Mouse (Mus musculus) left cerebral cortex, postnatal 36 days (tissue): ENCODE results near the gene Tmem265. TPM values are rescaled to one million over a fixed set of nuclear protein-coding genes. Genes with fewer than 3 reads are reported as not detected.

Experiments
- DNase-seq, 2 experiments: peaks; one replicate each; pipeline ENCODE4 v3.0.0; 2021 to 2022; ENCODE audit warnings: low spot score in 2 of 2, mixed read lengths in 1 of 2
- intact Hi-C: fragments of 180-260 bp; cut with DNase I; formaldehyde crosslinking; loops from one replicate; pipeline ENCODE4 v1.15.1; 2025
- total RNA-seq, 2 experiments: library from RNA; stranded (reverse); gene quantifications; 2 replicates each; pipeline ENCODE4 v1.2.3; 2021

Gene Tmem265
- total RNA-seq = 1 to 10 TPM in 1 of 2 experiments, not detected in 1; 3.4 TPM

GRCm38 (mm10) chr7:127561340-127561858 lies at the start of gene Tmem265:
Gene Tmem265, plus strand, starts transcription at chr7:127561390.
- intact Hi-C loops = no loop called here
- DNase-seq = no peak

GRCm38 (mm10) chr7:127511808-127512230 lies 49.4 kb upstream of the Tmem265 start, which contains the start of gene Srcap:
Gene Srcap, plus strand, starts transcription at chr7:127511983.
- peak; percentile 93 to 96 for DNase-seq
- intact Hi-C loops = loop anchor here (5.0 kb wide), 1 partner anchor 35 kb away; the partner anchor contains the start of gene Fbrs

GRCm38 (mm10) chr7:127512231-127513015 lies 48.8 kb upstream of the Tmem265 start:
- DNase-seq = peak; percentile 86 to 89
- intact Hi-C loops = loop anchor here (5.0 kb wide), 1 partner anchor 35 kb away; the partner anchor contains the start of gene Fbrs

GRCm38 (mm10) chr7:127513016-127513390 lies 48.2 kb upstream of the Tmem265 start:
- intact Hi-C loops = loop anchor here (5.0 kb wide), 1 partner anchor 36 kb away; the partner anchor contains the start of gene Fbrs
- peak in 1 of 2 experiments; percentile 15 for DNase-seq

GRCm38 (mm10) chr7:127513781-127514180 lies 47.4 kb upstream of the Tmem265 start:
- DNase-seq = no peak
- intact Hi-C loops = loop anchor here (5.0 kb wide), 1 partner anchor 36 kb away; the partner anchor contains the start of gene Fbrs

- intact Hi-C loops = no loop called here
- no peak for DNase-seq
Observed at GRCm38 (mm10) chr7:127515846-127516245, 45.3 kb upstream of the Tmem265 start.

- DNase-seq = no peak
- intact Hi-C loops = no loop called here
Observed at GRCm38 (mm10) chr7:127516344-127516743, 44.8 kb upstream of the Tmem265 start.

- intact Hi-C loops = no loop called here
Observed at GRCm38 (mm10) chr7:127519284-127519683, 41.9 kb upstream of the Tmem265 start, which contains the start of gene Gm42715. Gene Gm42715, plus strand, starts transcription at chr7:127519584.

GRCm38 (mm10) chr7:127541671-127542070 lies 19.5 kb upstream of the Tmem265 start:
- no peak for DNase-seq
- intact Hi-C loops = no loop called here

More at GRCm38 (mm10) chr7:127519284-127519683, 41.9 kb upstream of the Tmem265 start, which contains the start of gene Gm42715:
- DNase-seq = no peak

GRCm38 (mm10) chr7:127549116-127549835 lies 11.9 kb upstream of the Tmem265 start:
- intact Hi-C loops = no loop called here
- DNase-seq = no peak

GRCm38 (mm10) chr7:127551558-127551957 lies 9.6 kb upstream of the Tmem265 start:
- no peak for DNase-seq
- intact Hi-C loops = no loop called here

GRCm38 (mm10) chr7:127560580-127560979 lies 610 bp upstream of the Tmem265 start:
- intact Hi-C loops = no loop called here
- no peak for DNase-seq

GRCm38 (mm10) chr7:127564381-127565150 lies 3.4 kb downstream of the Tmem265 start:
- DNase-seq = no peak
- intact Hi-C loops = no loop called here

- intact Hi-C loops = no loop called here
- DNase-seq = peak; percentile 89 to 91
Observed at GRCm38 (mm10) chr7:127572895-127573471, 11.8 kb downstream of the Tmem265 start, which contains the start of gene Phkg2. Gene Phkg2, plus strand, starts transcription at chr7:127573340.

GRCm38 (mm10) chr7:127573503-127574008 lies 12.4 kb downstream of the Tmem265 start:
- intact Hi-C loops = no loop called here
- peak in 1 of 2 experiments; percentile 29 for DNase-seq

- no peak for DNase-seq
- intact Hi-C loops = no loop called here
Observed at GRCm38 (mm10) chr7:127574115-127574514, 12.9 kb downstream of the Tmem265 start.

- intact Hi-C loops = no loop called here
- no peak for DNase-seq
Observed at GRCm38 (mm10) chr7:127583260-127583659, 22.1 kb downstream of the Tmem265 start.

GRCm38 (mm10) chr7:127585031-127585430 lies 23.8 kb downstream of the Tmem265 start:
- DNase-seq = no peak
- intact Hi-C loops = no loop called here

- intact Hi-C loops = no loop called here
- no peak for DNase-seq
Observed at GRCm38 (mm10) chr7:127586149-127586548, 25.0 kb downstream of the Tmem265 start.
